Mouse (Mus musculus): ENCODE results near the gene Tm9sf4. TPM values are rescaled to one million over a fixed set of nuclear protein-coding genes. Genes with fewer than 3 reads are reported as not detected.

Gene Tm9sf4
- polyA plus RNA-seq, 1 experiment, result 2.4 TPM

DNA sequence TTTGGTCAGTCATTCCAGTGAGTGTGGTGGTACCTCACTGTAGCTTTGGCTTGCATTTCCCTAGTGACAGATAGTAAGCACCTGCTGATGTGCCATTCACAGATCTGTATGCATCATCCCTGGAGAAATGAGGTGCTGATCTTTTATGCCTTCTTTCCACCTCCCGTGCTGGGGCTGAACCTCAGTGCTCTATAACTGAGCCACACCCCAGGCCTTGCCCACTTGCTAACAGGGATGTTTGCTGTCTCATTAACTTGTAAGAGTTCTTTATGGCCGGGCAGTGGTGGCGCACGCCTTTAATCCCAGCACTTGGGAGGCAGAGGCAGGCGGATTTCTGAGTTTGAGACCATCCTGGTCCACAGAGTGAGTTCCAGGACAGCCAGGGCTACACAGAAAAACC, 10.9 kb downstream of the Tm9sf4 start:
- peaks cover 29% of the 10 kb centered on the region for H3K36me3 ChIP-seq (ENCODE audit: control insufficient read depth)
- H3K9me3 ChIP-seq (ENCODE audit: control insufficient read depth, low read length), result no peaks in the 10 kb centered on the region
- H3K4me1 ChIP-seq (ENCODE audit: control insufficient read depth), result peaks cover 31% of the 10 kb centered on the region
- no peak overlapping the region for H3K4me3 ChIP-seq (replicated peaks)
- H3K27me3 ChIP-seq (ENCODE audit: control insufficient read depth), result no peaks in the 10 kb centered on the region
- TF ChIP-seq GATA1 (IDR thresholded peaks at IDR 0.05; ENCODE audit: low read length) (no peak), TAL1 (IDR thresholded peaks at IDR 0.05; ENCODE audit: low read length) (no peak)

GRCm38 (mm10) chr2:153175995-153176570, 15.0 kb downstream of the Tm9sf4 start:
- no peaks in the 10 kb centered on the region for H3K9me3 ChIP-seq (ENCODE audit: control insufficient read depth, low read length)
- no peaks in the 10 kb centered on the region for H3K27me3 ChIP-seq (ENCODE audit: control insufficient read depth)
- TF ChIP-seq GATA1 (IDR thresholded peaks at IDR 0.05; ENCODE audit: low read length), result no peak
- peaks cover 41% of the 10 kb centered on the region for H3K36me3 ChIP-seq (ENCODE audit: control insufficient read depth)
- H3K4me1 ChIP-seq (ENCODE audit: control insufficient read depth), result peaks cover 9% of the 10 kb centered on the region
- no peak overlapping the region for H3K4me3 ChIP-seq (replicated peaks)

DNA sequence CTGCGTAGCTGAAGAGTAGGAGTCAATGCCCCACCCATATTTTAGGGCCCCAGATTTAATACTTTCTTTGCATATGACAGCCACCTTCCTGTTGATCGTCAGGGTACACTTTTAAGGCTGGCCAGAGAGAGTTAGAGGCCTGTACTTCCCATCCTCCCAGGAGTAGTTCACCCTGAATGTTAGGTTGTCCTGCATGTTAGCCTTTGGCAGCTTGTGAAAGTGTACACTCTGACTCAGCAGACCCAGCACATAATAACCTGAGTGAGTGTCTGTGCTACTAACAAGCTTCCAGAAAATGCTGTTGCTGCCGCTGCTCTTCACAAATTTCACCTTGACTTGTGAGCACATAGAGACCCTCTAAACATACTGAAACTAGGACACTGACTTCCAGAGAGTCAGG, 16.1 kb downstream of the Tm9sf4 start:
- H3K4me1 ChIP-seq (ENCODE audit: control insufficient read depth), result peaks cover 3% of the 10 kb centered on the region; the same call in 1 of the 2 replicates
- no peaks in the 10 kb centered on the region for H3K9me3 ChIP-seq (ENCODE audit: control insufficient read depth, low read length)
- no peaks in the 10 kb centered on the region for H3K27me3 ChIP-seq (ENCODE audit: control insufficient read depth)
- TF ChIP-seq TAL1 (IDR thresholded peaks at IDR 0.05; ENCODE audit: low read length), result no peak
- no peak for TF ChIP-seq GATA1 (IDR thresholded peaks at IDR 0.05; ENCODE audit: low read length)
- H3K36me3 ChIP-seq (ENCODE audit: control insufficient read depth), result peaks cover 49% of the 10 kb centered on the region
- no peak overlapping the region for H3K4me3 ChIP-seq (replicated peaks)

DNA sequence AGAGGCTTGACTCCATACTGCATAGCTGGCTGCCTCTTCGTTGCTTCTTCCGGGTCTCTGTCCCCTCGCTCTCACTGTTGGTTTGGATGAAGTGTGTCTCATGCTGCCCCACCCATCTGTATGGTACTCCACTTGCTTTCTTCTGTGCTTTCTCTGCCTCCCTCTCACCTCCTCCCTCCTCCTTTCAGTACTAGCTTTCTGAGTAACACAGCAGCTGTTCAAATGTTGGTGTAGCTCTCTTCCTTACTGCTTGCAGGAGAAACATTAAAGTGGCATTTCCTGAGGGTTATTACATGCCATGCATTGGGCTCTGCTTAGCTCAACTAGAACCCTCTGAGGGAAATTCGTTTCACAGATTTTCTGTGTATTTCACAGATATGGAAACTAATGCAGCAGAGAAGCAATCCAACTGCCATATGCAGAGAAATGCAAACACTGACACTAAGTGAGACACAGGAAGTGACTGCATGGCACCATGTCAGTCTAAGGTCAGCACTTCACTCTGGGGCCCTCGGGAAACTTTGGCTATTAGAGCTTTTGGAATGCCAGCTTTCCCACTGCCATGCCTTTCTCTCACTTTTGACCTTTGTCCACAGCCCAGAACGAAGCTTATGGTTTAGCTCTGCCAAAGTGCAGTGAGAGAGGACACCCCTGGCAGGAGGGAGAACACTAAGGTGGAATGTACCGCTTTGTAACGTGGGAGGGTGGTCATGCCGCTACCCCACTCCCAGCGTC, 18.2 kb downstream of the Tm9sf4 start:
- H3K4me3 ChIP-seq (replicated peaks), result no peak overlapping the region
- H3K36me3 ChIP-seq (ENCODE audit: control insufficient read depth), result peaks cover 68% of the 10 kb centered on the region
- H3K4me1 ChIP-seq (ENCODE audit: control insufficient read depth), result peaks cover 3% of the 10 kb centered on the region; the same call in 1 of the 2 replicates
- no peaks in the 10 kb centered on the region for H3K27me3 ChIP-seq (ENCODE audit: control insufficient read depth)
- TF ChIP-seq GATA1 (IDR thresholded peaks at IDR 0.05; ENCODE audit: low read length), result no peak
- no peak for TF ChIP-seq TAL1 (IDR thresholded peaks at IDR 0.05; ENCODE audit: low read length)
- H3K9me3 ChIP-seq (ENCODE audit: control insufficient read depth, low read length), result no peaks in the 10 kb centered on the region

DNA sequence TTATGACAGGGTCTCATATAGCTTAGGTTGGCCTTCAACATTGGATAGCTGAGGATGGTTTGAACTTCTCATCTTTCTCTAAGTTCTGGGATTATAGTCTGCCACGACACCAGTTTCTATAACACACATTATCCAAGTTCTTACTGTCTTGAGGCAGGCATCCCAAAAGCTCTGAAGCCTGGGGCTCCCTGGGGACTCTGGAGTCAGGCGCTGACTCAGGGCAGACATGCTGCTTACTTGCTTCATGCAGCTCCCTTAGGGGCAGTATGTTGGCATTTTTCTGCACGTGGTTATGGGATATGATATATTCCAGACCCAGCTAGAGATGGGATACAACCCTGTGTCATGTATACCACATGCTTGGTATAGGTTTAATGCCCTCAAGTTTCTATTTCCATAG, 18.9 kb downstream of the Tm9sf4 start:
- Histone ChIP-seq H3K27me3 (ENCODE audit: control insufficient read depth) (no peaks in the 10 kb centered on the region), H3K9me3 (ENCODE audit: control insufficient read depth, low read length) (no peaks in the 10 kb centered on the region), H3K4me3 (replicated peaks) (no peak overlapping the region), H3K4me1 (ENCODE audit: control insufficient read depth) (peaks cover 3% of the 10 kb centered on the region; the same call in 1 of the 2 replicates), H3K36me3 (ENCODE audit: control insufficient read depth) (peaks cover 72% of the 10 kb centered on the region)
- no peak for TF ChIP-seq TAL1 (IDR thresholded peaks at IDR 0.05; ENCODE audit: low read length)

GRCm38 (mm10) chr2:153186176-153186591, 25.1 kb downstream of the Tm9sf4 start:
- H3K36me3 ChIP-seq (ENCODE audit: control insufficient read depth), result peaks cover 100% of the 10 kb centered on the region
- no peak overlapping the region for H3K4me3 ChIP-seq (replicated peaks)
- H3K27me3 ChIP-seq (ENCODE audit: control insufficient read depth), result no peaks in the 10 kb centered on the region
- H3K9me3 ChIP-seq (ENCODE audit: control insufficient read depth, low read length), result no peaks in the 10 kb centered on the region
- TF ChIP-seq GATA1 (IDR thresholded peaks at IDR 0.05; ENCODE audit: low read length) (no peak), TAL1 (IDR thresholded peaks at IDR 0.05; ENCODE audit: low read length) (no peak)
- peaks cover 10% of the 10 kb centered on the region for H3K4me1 ChIP-seq (ENCODE audit: control insufficient read depth)

DNA sequence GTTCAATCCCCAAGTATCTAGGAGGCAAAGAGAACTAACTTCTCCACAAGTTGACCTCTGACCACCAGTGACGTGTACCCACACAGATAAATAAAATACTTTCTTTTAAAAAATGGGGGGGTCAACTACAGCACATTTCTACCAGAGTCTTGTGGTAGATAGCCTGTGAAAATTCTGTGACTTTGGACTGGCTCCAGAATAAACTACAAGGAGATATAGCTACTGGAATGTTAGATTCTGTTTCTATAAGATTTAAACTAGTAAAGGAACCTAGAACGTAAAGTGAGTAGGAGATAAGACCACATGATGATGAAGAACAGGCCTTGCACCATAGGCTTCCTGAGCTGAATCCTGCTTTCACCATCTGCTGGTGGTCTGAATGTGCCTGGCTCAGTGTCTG, 26.7 kb downstream of the Tm9sf4 start:
- no peak for TF ChIP-seq TAL1 (IDR thresholded peaks at IDR 0.05; ENCODE audit: low read length)
- no peak for TF ChIP-seq GATA1 (IDR thresholded peaks at IDR 0.05; ENCODE audit: low read length)
- H3K4me1 ChIP-seq (ENCODE audit: control insufficient read depth), result peaks cover 16% of the 10 kb centered on the region
- peaks cover 100% of the 10 kb centered on the region for H3K36me3 ChIP-seq (ENCODE audit: control insufficient read depth)
- H3K4me3 ChIP-seq (replicated peaks), result no peak overlapping the region
- no peaks in the 10 kb centered on the region for H3K27me3 ChIP-seq (ENCODE audit: control insufficient read depth)
- no peaks in the 10 kb centered on the region for H3K9me3 ChIP-seq (ENCODE audit: control insufficient read depth, low read length)

- TF ChIP-seq TAL1 (IDR thresholded peaks at IDR 0.05; ENCODE audit: low read length) (no peak), GATA1 (IDR thresholded peaks at IDR 0.05; ENCODE audit: low read length) (no peak)
- Histone ChIP-seq H3K27me3 (ENCODE audit: control insufficient read depth) (no peaks in the 10 kb centered on the region), H3K36me3 (ENCODE audit: control insufficient read depth) (peaks cover 94% of the 10 kb centered on the region), H3K4me1 (ENCODE audit: control insufficient read depth) (peaks cover 24% of the 10 kb centered on the region), H3K9me3 (ENCODE audit: control insufficient read depth, low read length) (no peaks in the 10 kb centered on the region), H3K4me3 (replicated peaks) (no peak overlapping the region)
These were observed 30.1 kb downstream of the Tm9sf4 start for GRCm38 (mm10) chr2:153191242-153191641.

DNA sequence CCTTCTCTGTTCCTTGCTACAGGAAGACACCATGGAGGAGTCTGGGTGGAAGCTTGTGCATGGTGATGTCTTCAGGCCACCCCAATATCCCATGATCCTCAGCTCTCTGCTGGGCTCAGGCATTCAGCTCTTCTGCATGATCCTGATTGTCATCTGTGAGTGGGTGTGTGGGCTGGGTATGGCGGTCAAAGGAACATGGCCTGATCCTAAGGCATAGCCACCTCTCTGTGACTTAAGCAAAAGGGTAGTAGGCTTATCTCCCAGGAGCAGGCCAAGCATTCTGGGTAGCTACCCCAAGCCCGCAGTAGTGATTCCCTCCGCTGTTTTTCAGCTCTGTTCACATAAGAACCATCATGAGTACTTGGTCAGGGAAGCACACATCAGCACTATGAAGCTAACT, 33.2 kb downstream of the Tm9sf4 start:
- Histone ChIP-seq H3K4me1 (ENCODE audit: control insufficient read depth) (peaks cover 24% of the 10 kb centered on the region), H3K36me3 (ENCODE audit: control insufficient read depth) (peaks cover 89% of the 10 kb centered on the region), H3K4me3 (replicated peaks) (no peak overlapping the region), H3K9me3 (ENCODE audit: control insufficient read depth, low read length) (no peaks in the 10 kb centered on the region), H3K27me3 (ENCODE audit: control insufficient read depth) (no peaks in the 10 kb centered on the region)
- no peak for TF ChIP-seq GATA1 (IDR thresholded peaks at IDR 0.05; ENCODE audit: low read length)
- no peak for TF ChIP-seq TAL1 (IDR thresholded peaks at IDR 0.05; ENCODE audit: low read length)
